20 mouse cellular contexts compared by ENCODE assay signal in the genomic region with DNA sequence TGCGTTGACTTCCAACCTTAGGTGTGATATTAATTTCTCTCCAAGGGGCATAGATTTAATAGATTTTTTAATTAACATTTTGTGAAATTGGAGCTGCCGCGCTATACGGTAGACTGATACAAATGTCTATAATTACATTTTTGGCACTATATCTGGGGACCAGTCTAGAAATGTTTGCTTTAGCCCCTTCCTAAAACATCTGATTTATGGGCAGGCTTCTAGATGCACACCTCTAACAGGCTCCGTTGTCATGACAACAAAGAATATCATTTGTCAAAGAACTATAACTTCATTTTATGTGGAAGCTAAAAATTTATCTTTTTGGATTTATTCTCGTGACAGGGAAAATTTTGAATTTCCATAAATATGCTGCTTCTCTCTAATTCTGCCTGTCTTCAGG.
DNase-seq lines count a peak whose midpoint lies in the region; ATAC-seq and TF ChIP-seq lines count a peak whose summit lies in the region.
"Had no signal": no experiment of that assay in that cellular context is flagged by ENCODE, and none has a peak within 500 bp of the region (broad histone marks: within the 10 kb centered on the region; RNA-seq: fewer than 3 reads in every experiment).

No protein-coding gene starts in this region.

- no peak overlapping the region for H3K9ac ChIP-seq in forebrain, postnatal 0 days
- H3K9ac ChIP-seq in forebrain, embryonic 12.5 days = no peak overlapping the region
- no peak overlapping the region for H3K9ac ChIP-seq in midbrain, embryonic 16.5 days (ENCODE audit: low read depth, low read length)
- H3K9ac ChIP-seq in midbrain, postnatal 0 days (replicated peaks; ENCODE audit: low read length, poor library complexity, severe bottlenecking) = no peak overlapping the region
- H3K9ac ChIP-seq: embryonic facial prominence, embryonic 13.5 days had no signal

- WGBS in forebrain, postnatal 0 days = 67% methylated on average over 6 of the region's 6 CpGs
- WGBS in forebrain, embryonic 12.5 days = 92% methylated on average over 6 of the region's 6 CpGs
- WGBS in midbrain, embryonic 16.5 days = 62% methylated on average over 6 of the region's 6 CpGs
- 93% methylated on average over 6 of the region's 6 CpGs for WGBS in midbrain, embryonic 10.5 days
- 52% methylated on average over 6 of the region's 6 CpGs for WGBS in midbrain, postnatal 0 days

- intact Hi-C loops in gastrocnemius, postnatal 36 days (cut with DNase I) = no loop called here

- peak overlapping the region; percentile 75 for H3K27ac ChIP-seq in forebrain, postnatal 0 days (ENCODE audit: low read depth, low read length)
- no peak overlapping the region for H3K27ac ChIP-seq in forebrain, embryonic 12.5 days
- peak overlapping the region; percentile 28; the same call in 1 of the 2 replicates for H3K27ac ChIP-seq in layer of hippocampus, adult 2 months
- peak overlapping the region; percentile 52 for H3K27ac ChIP-seq in midbrain, embryonic 16.5 days (ENCODE audit: low read length)
- no peak overlapping the region for H3K27ac ChIP-seq in midbrain, embryonic 10.5 days (replicated peaks)
- 0 out of 2 replicates have a peak overlapping the region, but pooled peaks have one; percentile 57 for H3K27ac ChIP-seq in midbrain, postnatal 0 days (ENCODE audit: low read depth, low read length)
- H3K27ac ChIP-seq: embryonic facial prominence, embryonic 13.5 days; gastrocnemius, adult 2 months; heart, embryonic 10.5 days had no signal

- H3K36me3 ChIP-seq in forebrain, postnatal 0 days (ENCODE audit: insufficient read depth) = no peaks in the 10 kb centered on the region
- H3K36me3 ChIP-seq in forebrain, embryonic 12.5 days (replicated peaks) = no peaks in the 10 kb centered on the region
- no peaks in the 10 kb centered on the region for H3K36me3 ChIP-seq in midbrain, embryonic 16.5 days (ENCODE audit: control insufficient read depth, insufficient read depth, low read length)
- H3K36me3 ChIP-seq in midbrain, embryonic 10.5 days = no peaks in the 10 kb centered on the region
- H3K36me3 ChIP-seq in midbrain, postnatal 0 days (ENCODE audit: insufficient read depth, low read length) = no peaks in the 10 kb centered on the region
- H3K36me3 ChIP-seq: embryonic facial prominence, embryonic 13.5 days; heart, embryonic 10.5 days had no signal

- H3K27me3 ChIP-seq in forebrain, postnatal 0 days (ENCODE audit: insufficient read depth, low read length) = no peaks in the 10 kb centered on the region
- no peaks in the 10 kb centered on the region for H3K27me3 ChIP-seq in forebrain, embryonic 12.5 days
- no peaks in the 10 kb centered on the region for H3K27me3 ChIP-seq in midbrain, embryonic 16.5 days (ENCODE audit: control insufficient read depth, insufficient read depth, low read depth, low read length)
- H3K27me3 ChIP-seq in midbrain, embryonic 10.5 days (ENCODE audit: low read depth, poor library complexity, severe bottlenecking) = no peaks in the 10 kb centered on the region
- H3K27me3 ChIP-seq in midbrain, postnatal 0 days (ENCODE audit: insufficient read depth, low read length) = no peaks in the 10 kb centered on the region
- H3K27me3 ChIP-seq: CH12.LX; embryonic facial prominence, embryonic 13.5 days; Patski had no signal

- H3K4me2 ChIP-seq in forebrain, postnatal 0 days (ENCODE audit: low read depth) = no peak overlapping the region
- no peak overlapping the region for H3K4me2 ChIP-seq in forebrain, embryonic 12.5 days
- no peak overlapping the region for H3K4me2 ChIP-seq in midbrain, embryonic 16.5 days (ENCODE audit: low read length)
- H3K4me2 ChIP-seq in midbrain, postnatal 0 days (ENCODE audit: low read depth, low read length, poor library complexity, severe bottlenecking) = no peak overlapping the region
- H3K4me2 ChIP-seq: embryonic facial prominence, embryonic 13.5 days had no signal

- H3K9me3 ChIP-seq in forebrain, postnatal 0 days (ENCODE audit: low read length) = no peaks in the 10 kb centered on the region
- H3K9me3 ChIP-seq in forebrain, embryonic 12.5 days = no peaks in the 10 kb centered on the region
- no peaks in the 10 kb centered on the region for H3K9me3 ChIP-seq in midbrain, embryonic 16.5 days (replicated peaks; ENCODE audit: control insufficient read depth, low read length, poor library complexity, severe bottlenecking)
- no peaks in the 10 kb centered on the region for H3K9me3 ChIP-seq in midbrain, embryonic 10.5 days (replicated peaks)
- H3K9me3 ChIP-seq in midbrain, postnatal 0 days (ENCODE audit: low read length) = no peaks in the 10 kb centered on the region
- H3K9me3 ChIP-seq: embryonic facial prominence, embryonic 13.5 days; heart, embryonic 10.5 days had no signal

- no peak for TF ChIP-seq CTCF in forebrain, postnatal 0 days (IDR thresholded peaks at IDR 0.05; ENCODE audit: low read depth)
- TF ChIP-seq CTCF in layer of hippocampus, adult 2 months (conservative IDR thresholded peaks at IDR 0.05) = no peak
- no peak for TF ChIP-seq CTCF in midbrain, postnatal 0 days (IDR thresholded peaks at IDR 0.05)

- no peak for DNase-seq in forebrain, postnatal 0 days
- DNase-seq in layer of hippocampus, adult 2 months (ENCODE audit: low spot score in 2 of 2) = no peak
- no peak for DNase-seq in layer of hippocampus, adult 9-10 months (ENCODE audit: low spot score)
- no peak for DNase-seq in midbrain, embryonic 10.5 days (ENCODE audit: low spot score)
- DNase-seq in midbrain, postnatal 0 days (ENCODE audit: low spot score) = peak; percentile 41
- no peak for DNase-seq in gastrocnemius, postnatal 36 days
- DNase-seq: adrenal gland, postnatal 14 days; cerebellum, adult 11-12 months; gastrocnemius, adult 2 months; gastrocnemius, postnatal 25 days; heart, adult 18-20 months; heart, postnatal 10 days; kidney, adult 11 months had no signal

- no peaks in the 10 kb centered on the region for H3K4me1 ChIP-seq in forebrain, postnatal 0 days (ENCODE audit: insufficient read depth)
- H3K4me1 ChIP-seq in forebrain, embryonic 12.5 days = 0 out of 2 replicates have a peak, but pooled peaks cover under 1% of the 10 kb centered on the region
- H3K4me1 ChIP-seq in midbrain, embryonic 16.5 days (ENCODE audit: control insufficient read depth, insufficient read depth, low read length) = peaks cover 11% of the 10 kb centered on the region; the same call in 1 of the 2 replicates
- peaks cover 14% of the 10 kb centered on the region for H3K4me1 ChIP-seq in midbrain, embryonic 10.5 days
- peaks cover 12% of the 10 kb centered on the region for H3K4me1 ChIP-seq in midbrain, postnatal 0 days (ENCODE audit: insufficient read depth, low read length)
- H3K4me1 ChIP-seq: embryonic facial prominence, embryonic 13.5 days had no signal

- H3K4me3 ChIP-seq in forebrain, postnatal 0 days (ENCODE audit: low read depth, low read length) = no peak overlapping the region
- no peak overlapping the region for H3K4me3 ChIP-seq in forebrain, embryonic 12.5 days (replicated peaks)
- H3K4me3 ChIP-seq in layer of hippocampus, adult 2 months = no peak overlapping the region
- H3K4me3 ChIP-seq in midbrain, embryonic 16.5 days (ENCODE audit: low read depth, low read length) = no peak overlapping the region
- H3K4me3 ChIP-seq in midbrain, embryonic 10.5 days = no peak overlapping the region
- no peak overlapping the region for H3K4me3 ChIP-seq in midbrain, postnatal 0 days (ENCODE audit: low read depth, low read length)
- H3K4me3 ChIP-seq: embryonic facial prominence, embryonic 13.5 days; gastrocnemius, adult 2 months; heart, embryonic 10.5 days had no signal

- peak; percentile 62; the same call in 1 of the 2 replicates for ATAC-seq in forebrain, postnatal 0 days
- ATAC-seq in forebrain, embryonic 12.5 days (ENCODE audit: low FRiP score) = no peak
- no peak for ATAC-seq in midbrain, embryonic 16.5 days
- no peak for ATAC-seq in midbrain, postnatal 0 days (ENCODE audit: low FRiP score)
- ATAC-seq: activated CD4-positive, CD25-positive, alpha-beta regulatory T cell, adult 4 months; Patski had no signal

Comparison
In these comparisons a context has a peak if more than half of its experiments do, and no peak if none do; other contexts are left out.
1. H3K27ac ChIP-seq: peak in forebrain, postnatal 0 days (single experiment), layer of hippocampus, adult 2 months (single experiment), midbrain, embryonic 16.5 days (single experiment) and midbrain, postnatal 0 days (single experiment); none in forebrain, embryonic 12.5 days (single experiment) and midbrain, embryonic 10.5 days (single experiment).